Comparison of ENCODE assay signal across 7 mouse cellular contexts in genomic region chr4:101717367-101718121, GRCm38 (mm10). TPM values are rescaled to one million over a fixed set of nuclear protein-coding genes. Genes with fewer than 3 reads are reported as not detected.
DNase-seq lines count a peak whose midpoint lies in the region; ATAC-seq and TF ChIP-seq lines count a peak whose summit lies in the region.

Gene Lepr, plus strand, starts transcription at chr4:101717404.

- no peaks in the 10 kb centered on the region for H3K9me3 ChIP-seq in ES-Bruce4 (replicated peaks; ENCODE audit: control insufficient read depth, insufficient read depth, low read length, poor library complexity, severe bottlenecking)
- H3K9me3 ChIP-seq in forebrain, embryonic 10.5 days, result no peaks in the 10 kb centered on the region
- no peaks in the 10 kb centered on the region for H3K9me3 ChIP-seq in hindbrain, embryonic 11.5 days (ENCODE audit: control insufficient read depth, low read length)
- H3K9me3 ChIP-seq in limb, embryonic 13.5 days, result no peaks in the 10 kb centered on the region
- no peaks in the 10 kb centered on the region for H3K9me3 ChIP-seq in neural tube, embryonic 11.5 days (ENCODE audit: control insufficient read depth, low read length)

- H3K4me1 ChIP-seq in ES-Bruce4 (ENCODE audit: control insufficient read depth, insufficient read depth, low read length), result no peaks in the 10 kb centered on the region
- H3K4me1 ChIP-seq in forebrain, embryonic 10.5 days, result peaks cover 22% of the 10 kb centered on the region
- no peaks in the 10 kb centered on the region for H3K4me1 ChIP-seq in hindbrain, embryonic 11.5 days (replicated peaks; ENCODE audit: control insufficient read depth, insufficient read depth, low read length)
- peaks cover 16% of the 10 kb centered on the region for H3K4me1 ChIP-seq in limb, embryonic 13.5 days
- no peaks in the 10 kb centered on the region for H3K4me1 ChIP-seq in neural tube, embryonic 11.5 days (ENCODE audit: control insufficient read depth, insufficient read depth, low read length)

- H3K4me2 ChIP-seq in hindbrain, embryonic 11.5 days (replicated peaks; ENCODE audit: low read depth, low read length), result peak within 1 kb of the TSS; percentile 83
- peak within 1 kb of the TSS; percentile 97 for H3K4me2 ChIP-seq in limb, embryonic 13.5 days (replicated peaks)
- H3K4me2 ChIP-seq in neural tube, embryonic 11.5 days (ENCODE audit: low read depth), result peak within 1 kb of the TSS; percentile 86

- no peak for TF ChIP-seq POLR2A in ES-Bruce4 (IDR thresholded peaks at IDR 0.05; ENCODE audit: insufficient read depth, low read length)

- peak within 1 kb of the TSS; percentile 9 for H3K9ac ChIP-seq in ES-Bruce4 (ENCODE audit: low read depth, poor library complexity, severe bottlenecking)
- H3K9ac ChIP-seq in hindbrain, embryonic 11.5 days (ENCODE audit: low read depth, low read length), result peak within 1 kb of the TSS; percentile 47
- peak within 1 kb of the TSS; percentile 68 for H3K9ac ChIP-seq in limb, embryonic 13.5 days
- H3K9ac ChIP-seq in neural tube, embryonic 11.5 days (ENCODE audit: low read length), result peak within 1 kb of the TSS; percentile 48

- H3K27me3 ChIP-seq in ES-Bruce4 (ENCODE audit: control insufficient read depth, insufficient read depth, low read length, poor library complexity, severe bottlenecking), result peaks cover 8% of the 10 kb centered on the region; the same call in 1 of the 2 replicates
- H3K27me3 ChIP-seq in forebrain, embryonic 10.5 days (ENCODE audit: poor library complexity, severe bottlenecking), result peaks cover 48% of the 10 kb centered on the region
- H3K27me3 ChIP-seq in hindbrain, embryonic 11.5 days (ENCODE audit: control insufficient read depth, insufficient read depth, low read length), result peaks cover 9% of the 10 kb centered on the region
- peaks cover 19% of the 10 kb centered on the region for H3K27me3 ChIP-seq in limb, embryonic 13.5 days
- peaks cover 17% of the 10 kb centered on the region for H3K27me3 ChIP-seq in neural tube, embryonic 11.5 days (ENCODE audit: control insufficient read depth, insufficient read depth, low read length)

- H3K4me3 ChIP-seq in ES-Bruce4 (ENCODE audit: low read depth, low read length), result peak within 1 kb of the TSS; percentile 57
- peak within 1 kb of the TSS; percentile 61 for H3K4me3 ChIP-seq in forebrain, embryonic 10.5 days
- H3K4me3 ChIP-seq in hindbrain, embryonic 11.5 days (ENCODE audit: low read depth, low read length), result peak within 1 kb of the TSS; percentile 43
- H3K4me3 ChIP-seq in limb, embryonic 13.5 days, result peak within 1 kb of the TSS; percentile 56
- peak within 1 kb of the TSS; percentile 40 for H3K4me3 ChIP-seq in neural tube, embryonic 11.5 days (ENCODE audit: low read depth, low read length)

- DNase-seq in Muller cell, postnatal 12 days (ENCODE audit: inconsistent ontology term), result peak; percentile 24
- peak; percentile 31 for DNase-seq in forebrain, embryonic 10.5 days (ENCODE audit: extremely low spot score, low spot score)
- DNase-seq in hindbrain, embryonic 11.5 days (ENCODE audit: low spot score), result peak; percentile 52
- peak; percentile 41 for DNase-seq in neural tube, embryonic 11.5 days (ENCODE audit: low spot score)

- no peak within 1 kb of the TSS for H3K27ac ChIP-seq in ES-Bruce4 (ENCODE audit: insufficient read depth, low read length)
- H3K27ac ChIP-seq in forebrain, embryonic 10.5 days, result peak within 1 kb of the TSS; percentile 6; the same call in 1 of the 2 replicates
- no peak within 1 kb of the TSS for H3K27ac ChIP-seq in hindbrain, embryonic 11.5 days (ENCODE audit: low read depth, low read length)
- H3K27ac ChIP-seq in limb, embryonic 13.5 days, result no peak within 1 kb of the TSS
- no peak within 1 kb of the TSS for H3K27ac ChIP-seq in neural tube, embryonic 11.5 days (ENCODE audit: low read depth, low read length)

- ATAC-seq in hindbrain, embryonic 11.5 days (ENCODE audit: low FRiP score), result peak; percentile 53
- peak; percentile 61; the same call in 1 of the 2 replicates for ATAC-seq in limb, embryonic 13.5 days (ENCODE audit: low FRiP score, low read depth)
- no peak for ATAC-seq in neural tube, embryonic 11.5 days (ENCODE audit: insufficient read depth, low FRiP score, low TSS enrichment)
- no peak for ATAC-seq in inflammation-experienced regulatory T-cells, adult 6 months

- H3K36me3 ChIP-seq in ES-Bruce4 (ENCODE audit: control insufficient read depth, insufficient read depth, low read length, poor library complexity, severe bottlenecking), result no peaks in the 10 kb centered on the region
- no peaks in the 10 kb centered on the region for H3K36me3 ChIP-seq in forebrain, embryonic 10.5 days (replicated peaks)
- H3K36me3 ChIP-seq in hindbrain, embryonic 11.5 days (ENCODE audit: control insufficient read depth, insufficient read depth, low read length), result no peaks in the 10 kb centered on the region
- H3K36me3 ChIP-seq in limb, embryonic 13.5 days, result no peaks in the 10 kb centered on the region
- no peaks in the 10 kb centered on the region for H3K36me3 ChIP-seq in neural tube, embryonic 11.5 days (ENCODE audit: control insufficient read depth, insufficient read depth, low read length)

- no peak for TF ChIP-seq EP300 in ES-Bruce4 (IDR thresholded peaks at IDR 0.05; ENCODE audit: insufficient read depth, low read depth, low read length)

- WGBS in forebrain, embryonic 10.5 days, result under 1% methylated on average over 50 of the region's 50 CpGs
- WGBS in hindbrain, embryonic 11.5 days, result under 1% methylated on average over 50 of the region's 50 CpGs
- WGBS in limb, embryonic 13.5 days, result under 1% methylated on average over 50 of the region's 50 CpGs
- WGBS in neural tube, embryonic 11.5 days, result under 1% methylated on average over 50 of the region's 50 CpGs

- TF ChIP-seq CTCF in ES-Bruce4 (IDR thresholded peaks at IDR 0.05; ENCODE audit: low read depth, low read length), result no peak

RNA-seq across cellular contexts. Expression of gene Lepr, which starts in this region (rescaled TPM):
- polyA plus RNA-seq in ES-Bruce4 (2011; ENCODE audit: insufficient read depth, insufficient read length, low read depth, missing spikeins), result 1.6 and 1.7 TPM in 2 replicates
- polyA plus RNA-seq in forebrain, embryonic 10.5 days (2016; fragmentation: Nextera tagmentation; extraction: Ambion mirVana), result 0.71 and 0.72 TPM in 2 replicates
- 5.3 and 6.5 TPM in 2 replicates for polyA plus RNA-seq in hindbrain, embryonic 11.5 days (2014; fragmentation: Nextera tagmentation; extraction: Ambion mirVana)
- 8.8 and 9.6 TPM in 2 replicates for polyA plus RNA-seq in limb, embryonic 13.5 days (2015; fragmentation: Nextera tagmentation; extraction: Ambion mirVana)
- polyA plus RNA-seq in neural tube, embryonic 11.5 days (2014; fragmentation: Nextera tagmentation; extraction: Ambion mirVana), result 5.2 and 5.5 TPM in 2 replicates
- polyA plus RNA-seq in inflammation-experienced regulatory T-cells, adult 6 months (2017; shearing (Covaris generic)), result not detected

Comparison
In these comparisons a context has a peak if more than half of its experiments do, and no peak if none do; other contexts are left out.
1. Peak in DNase-seq, H3K4me3 ChIP-seq and H3K27ac ChIP-seq in forebrain, embryonic 10.5 days; RNA of the gene not detected or under 1 TPM.
2. H3K9ac ChIP-seq: peak in every context shown above with its lines; median percentile 68 in limb, embryonic 13.5 days; 48 in neural tube, embryonic 11.5 days; 47 in hindbrain, embryonic 11.5 days; 9 in ES-Bruce4.
3. ATAC-seq: peak in hindbrain, embryonic 11.5 days (single experiment) and limb, embryonic 13.5 days (single experiment); none in neural tube, embryonic 11.5 days (single experiment) and inflammation-experienced regulatory T-cells, adult 6 months (single experiment).
4. Peak in every context shown above with its lines, with median percentiles within 50 percentile points of each other: H3K4me3 ChIP-seq, DNase-seq and H3K4me2 ChIP-seq.